Mouse (Mus musculus) E14TG2a.4 (cell line): ENCODE results near the gene Frat1.

Source experiments
- H3K27me3 ChIP-seq: 2 replicates; pipeline ENCODE4 v1.6.1; 2014; ENCODE audit warnings: low read length, control low read depth; ENCODE audit not compliant: insufficient read depth
- H3K36me3 ChIP-seq: 2 replicates; pipeline ENCODE4 v1.6.1; 2014; ENCODE audit warnings: low read length, control low read depth; ENCODE audit not compliant: insufficient read depth
- H3K4me1 ChIP-seq: replicated peaks from 2 replicates; pipeline ENCODE4 v1.6.1; 2014; ENCODE audit warnings: low read depth, low read length, control low read depth
- H3K4me3 ChIP-seq: replicated peaks from 2 replicates; pipeline ENCODE4 v1.5.1; 2014; ENCODE audit warnings: mild to moderate bottlenecking, low read length
- H3K9me3 ChIP-seq: 2 replicates; pipeline ENCODE4 v1.6.1; 2014; ENCODE audit warnings: low read length, control low read depth
- CTCF ChIP-seq: conservative IDR thresholded peaks from 2 replicates; pipeline ENCODE4 v1.5.1; 2014; ENCODE audit warnings: low read length
- NANOG ChIP-seq: IDR thresholded peaks from 2 replicates; pipeline ENCODE4 v1.6.1; 2014; ENCODE audit warnings: borderline replicate concordance, low read length, mixed read lengths
- POU5F1 ChIP-seq: IDR thresholded peaks from 2 replicates; pipeline ENCODE4 v1.6.1; 2014; ENCODE audit warnings: low read length, borderline replicate concordance

Frat1 gene

GRCm38 (mm10) chr19:41796789-41797327 lies 32.9 kb upstream of the Frat1 start:
- no peaks in the 10 kb centered on the region for H3K27me3 ChIP-seq
- peaks cover 44% of the 10 kb centered on the region for H3K4me1 ChIP-seq
- H3K4me3 ChIP-seq: no peak overlapping the region
- peaks cover 27% of the 10 kb centered on the region for H3K36me3 ChIP-seq
- TF ChIP-seq CTCF (no peak), POU5F1 (no peak), NANOG (no peak)
- H3K9me3 ChIP-seq: no peaks in the 10 kb centered on the region

GRCm38 (mm10) chr19:41797536-41797935 lies 32.2 kb upstream of the Frat1 start:
- no peak overlapping the region for H3K4me3 ChIP-seq

GRCm38 (mm10) chr19:41800451-41800850 lies 29.3 kb upstream of the Frat1 start:
- H3K36me3 ChIP-seq: peaks cover 27% of the 10 kb centered on the region
- H3K4me3 ChIP-seq: peak overlapping the region; percentile 100
- H3K9me3 ChIP-seq: no peaks in the 10 kb centered on the region
- TF ChIP-seq CTCF (no peak), POU5F1 (no peak), NANOG (no peak)
- H3K27me3 ChIP-seq: no peaks in the 10 kb centered on the region
- peaks cover 42% of the 10 kb centered on the region for H3K4me1 ChIP-seq

More at GRCm38 (mm10) chr19:41797536-41797935, 32.2 kb upstream of the Frat1 start:
- H3K9me3 ChIP-seq: no peaks in the 10 kb centered on the region
- no peaks in the 10 kb centered on the region for H3K27me3 ChIP-seq
- TF ChIP-seq CTCF (no peak), NANOG (no peak), POU5F1 (no peak)
- peaks cover 27% of the 10 kb centered on the region for H3K36me3 ChIP-seq
- H3K4me1 ChIP-seq: peaks cover 42% of the 10 kb centered on the region

- TF ChIP-seq POU5F1: no peak
- TF ChIP-seq NANOG: no peak
- TF ChIP-seq CTCF: no peak
- Histone ChIP-seq H3K36me3 (peaks cover 21% of the 10 kb centered on the region), H3K9me3 (peaks cover 7% of the 10 kb centered on the region), H3K27me3 (no peaks in the 10 kb centered on the region), H3K4me1 (peaks cover 39% of the 10 kb centered on the region), H3K4me3 (peak overlapping the region; percentile 100)
Observed at GRCm38 (mm10) chr19:41800986-41801741, 28.6 kb upstream of the Frat1 start.

- Histone ChIP-seq H3K4me1 (peaks cover 39% of the 10 kb centered on the region), H3K36me3 (peaks cover 16% of the 10 kb centered on the region), H3K9me3 (peaks cover 7% of the 10 kb centered on the region), H3K4me3 (peak within 1 kb of the TSS; percentile 100), H3K27me3 (no peaks in the 10 kb centered on the region)
- TF ChIP-seq NANOG: no peak
- TF ChIP-seq POU5F1: no peak
- no peak for TF ChIP-seq CTCF
Observed at GRCm38 (mm10) chr19:41801742-41802369, 27.9 kb upstream of the Frat1 start, which contains the start of gene Arhgap19. Gene Arhgap19, minus strand, starts transcription at chr19:41802047.

- peaks cover 7% of the 10 kb centered on the region; the same call in 1 of the 2 replicates for H3K36me3 ChIP-seq
- H3K9me3 ChIP-seq: peaks cover 7% of the 10 kb centered on the region
- no peaks in the 10 kb centered on the region for H3K27me3 ChIP-seq
- TF ChIP-seq NANOG (no peak), CTCF (peak; percentile 33; the same call in 1 of the 2 replicates)
- H3K4me1 ChIP-seq: peaks cover 31% of the 10 kb centered on the region
- H3K4me3 ChIP-seq: 0 out of 2 replicates have a peak overlapping the region, but pooled peaks have one; percentile 13
Observed at GRCm38 (mm10) chr19:41803322-41803721, 26.4 kb upstream of the Frat1 start.

GRCm38 (mm10) chr19:41805831-41806230 lies 23.9 kb upstream of the Frat1 start:
- TF ChIP-seq NANOG (no peak), CTCF (peak; percentile 24; the same call in 1 of the 2 replicates)
- Histone ChIP-seq H3K4me1 (peaks cover 16% of the 10 kb centered on the region), H3K27me3 (peaks cover 4% of the 10 kb centered on the region)

GRCm38 (mm10) chr19:41807497-41807896 lies 22.3 kb upstream of the Frat1 start:
- TF ChIP-seq CTCF (no peak), POU5F1 (no peak), NANOG (no peak)
- H3K4me1 ChIP-seq: peaks cover 9% of the 10 kb centered on the region
- peaks cover 7% of the 10 kb centered on the region for H3K9me3 ChIP-seq
- no peaks in the 10 kb centered on the region for H3K36me3 ChIP-seq
- no peak overlapping the region for H3K4me3 ChIP-seq
- H3K27me3 ChIP-seq: peaks cover 6% of the 10 kb centered on the region

More at GRCm38 (mm10) chr19:41805831-41806230, 23.9 kb upstream of the Frat1 start:
- Histone ChIP-seq H3K4me3 (no peak overlapping the region), H3K36me3 (no peaks in the 10 kb centered on the region), H3K9me3 (peaks cover 7% of the 10 kb centered on the region)
